Mouse (Mus musculus): ENCODE data around the gene Cdk4.

DNA sequence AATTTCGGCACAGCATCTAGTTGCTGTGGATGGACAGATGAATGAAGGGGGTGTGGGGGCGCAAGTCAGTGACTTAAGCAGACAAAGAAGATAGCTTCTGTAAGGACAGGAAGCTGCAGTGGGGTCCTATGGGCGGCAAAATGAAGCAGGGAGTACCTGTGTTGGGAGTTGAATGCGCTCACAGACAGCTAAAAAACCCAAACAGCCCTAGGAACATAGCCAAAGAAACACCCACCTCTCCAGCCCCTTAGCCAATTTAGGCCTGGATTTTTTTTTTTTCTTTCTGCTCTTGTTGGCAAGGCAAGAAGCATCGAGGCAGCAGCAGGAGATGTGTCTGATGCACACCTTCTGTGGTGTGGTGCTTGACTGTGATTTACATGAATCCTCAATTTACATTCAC lies 2.2 kb upstream of the Cdk4 start:
- TF ChIP-seq CTCF (IDR thresholded peaks at IDR 0.05; ENCODE audit: borderline replicate concordance, insufficient read depth, low read depth, low read length), result no peak
- TF ChIP-seq POLR2A (IDR thresholded peaks at IDR 0.05; ENCODE audit: borderline replicate concordance, insufficient read depth, low read length), result no peak

Measured in cerebellum, adult 2 months (tissue).